Mouse (Mus musculus): ENCODE measurements around the gene Cblc.

GRCm38 (mm10) chr7:19742468-19742867 is 54.1 kb downstream of the Cblc start:
- TF ChIP-seq POLR2A (IDR thresholded peaks at IDR 0.05; ENCODE audit: extremely low read depth, insufficient read depth, low read length) (no peak), CTCF (IDR thresholded peaks at IDR 0.05; ENCODE audit: low read depth, low read length) (no peak)
